Mouse (Mus musculus) myocyte (in vitro differentiated cells): Measurements from ENCODE around the gene Alk.

Source experiments
- CEBPB ChIP-seq: IDR thresholded peaks from 2 replicates; pipeline ENCODE4 v1.6.1; 2011; ENCODE audit warnings: mild to moderate bottlenecking, moderate library complexity; ENCODE audit not compliant: poor library complexity, insufficient read depth, severe bottlenecking
- E2F4 ChIP-seq: IDR thresholded peaks from one replicate; pipeline ENCODE4 v1.6.1; 2011; ENCODE audit warnings: mild to moderate bottlenecking, control low read depth, moderate library complexity; ENCODE audit not compliant: insufficient read depth
- MAX ChIP-seq: IDR thresholded peaks from one replicate; pipeline ENCODE4 v1.6.1; 2011; ENCODE audit warnings: low read depth, mild to moderate bottlenecking, control low read depth
- MYOD1 ChIP-seq, 3 experiments: IDR thresholded peaks; one replicate each; pipeline ENCODE4 v1.6.1; 2011; ENCODE audit warnings: control low read depth in 2 of 3, low read depth in 2 of 3, mild to moderate bottlenecking in 2 of 3, moderate library complexity in 1 of 3; ENCODE audit not compliant: insufficient read length in 2 of 3, control insufficient read depth in 1 of 3
- MYOG ChIP-seq, 3 experiments: IDR thresholded peaks; one replicate each; pipeline ENCODE4 v1.6.1; 2011; ENCODE audit warnings: control low read depth in 2 of 3, low read depth in 2 of 3, mild to moderate bottlenecking in 2 of 3; ENCODE audit not compliant: insufficient read length in 2 of 3, control insufficient read depth in 1 of 3, insufficient read depth in 1 of 3
- POLR2A ChIP-seq: IDR thresholded peaks from one replicate; pipeline ENCODE4 v1.6.1; 2011; ENCODE audit warnings: low read depth, mild to moderate bottlenecking, control low read depth, moderate library complexity; ENCODE audit not compliant: insufficient read length
- POLR2AphosphoS2 ChIP-seq: IDR thresholded peaks from one replicate; pipeline ENCODE4 v1.6.1; 2011; ENCODE audit warnings: low read depth, control low read depth; ENCODE audit not compliant: insufficient read length
- REST ChIP-seq: IDR thresholded peaks from one replicate; pipeline ENCODE4 v1.6.1; 2011; ENCODE audit warnings: mild to moderate bottlenecking, control low read depth, moderate library complexity; ENCODE audit not compliant: insufficient read depth, insufficient read length
- TCF12 ChIP-seq: IDR thresholded peaks from one replicate; pipeline ENCODE4 v1.6.1; 2011; ENCODE audit warnings: mild to moderate bottlenecking, control low read depth; ENCODE audit not compliant: poor library complexity, insufficient read depth, severe bottlenecking
- TCF3 ChIP-seq: IDR thresholded peaks from one replicate; pipeline ENCODE4 v1.6.1; 2011; ENCODE audit warnings: low read depth, control low read depth; ENCODE audit not compliant: insufficient read length
- USF1 ChIP-seq: IDR thresholded peaks from one replicate; pipeline ENCODE4 v1.6.1; 2011; ENCODE audit warnings: low read depth, mild to moderate bottlenecking, control low read depth, moderate library complexity

DNA sequence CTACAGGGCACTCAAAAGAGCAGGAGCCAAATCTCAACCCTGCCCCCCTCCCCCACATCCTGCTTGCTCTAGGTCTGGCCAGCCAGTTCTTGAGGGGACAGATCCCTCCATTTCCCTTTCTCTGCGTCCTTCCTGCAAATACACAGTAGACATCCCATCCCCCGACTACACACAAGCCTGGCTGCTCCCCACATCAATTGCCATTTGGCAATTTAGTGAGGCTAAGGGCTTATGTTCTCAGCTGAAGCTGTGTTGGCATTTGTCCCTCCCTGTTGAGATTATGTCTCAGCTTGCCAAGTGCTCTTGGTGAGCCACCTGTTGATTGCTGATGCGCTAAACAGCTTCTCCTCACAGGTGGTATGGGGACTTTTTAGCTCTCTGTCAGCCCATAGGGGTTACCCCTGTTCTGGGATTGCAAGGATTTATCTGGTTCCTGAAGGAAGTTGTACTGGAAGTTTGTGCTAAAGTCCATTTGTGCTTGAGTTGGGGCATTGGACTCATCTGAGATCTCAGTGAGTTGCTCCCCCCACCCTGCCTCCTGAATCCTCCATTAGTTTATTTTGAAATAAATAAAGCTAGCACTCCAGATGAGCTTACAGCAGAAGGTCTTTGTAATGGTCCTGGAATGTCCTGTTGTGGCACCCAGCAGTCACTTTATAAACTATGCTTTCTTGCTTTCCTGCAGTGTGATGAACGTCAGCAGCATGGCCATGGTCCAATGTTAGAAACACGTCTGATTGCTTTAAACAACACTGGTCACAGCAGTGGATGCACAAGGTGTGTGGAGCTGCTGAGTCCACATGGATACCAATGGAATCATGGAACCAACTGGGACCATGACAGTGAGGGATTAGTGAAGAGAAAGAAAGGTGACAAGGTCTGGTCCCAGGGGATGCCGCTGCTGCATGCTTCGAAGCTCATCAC lies 353.7 kb downstream of the Alk start:
- TF ChIP-seq CEBPB (no peak), POLR2A (no peak), USF1 (no peak), MAX (no peak), MYOD1 (IDR thresholded peaks at IDR 0.05; ENCODE audit: control insufficient read depth in 1 of 3, insufficient read length in 2 of 3, low read depth in 2 of 3) (no peak), POLR2AphosphoS2 (no peak), REST (no peak), TCF3 (no peak), TCF12 (no peak), MYOG (IDR thresholded peaks at IDR 0.05; ENCODE audit: control insufficient read depth in 1 of 3, insufficient read depth in 1 of 3, insufficient read length in 2 of 3, low read depth in 2 of 3) (no peak), E2F4 (no peak)
